Mouse (Mus musculus): ENCODE data around the gene Spats1. TPM values are rescaled to one million over a fixed set of nuclear protein-coding genes. Genes with fewer than 3 reads are reported as not detected.
"Not testable (repeated sequence)": the region's sequence is repeated elsewhere in the genome, so short reads cannot be mapped to it uniquely, and the experiment has no call there.

The Spats1 gene
- polyA plus RNA-seq, 1 experiment from 2014 or later = 0.98 TPM

GRCm38 (mm10) chr17:45433419-45434261 is 41.6 kb downstream of the Spats1 start, which contains the start of gene Cdc5l:
Cdc5l (minus strand) TSS chr17:45433737.
- peak; percentile 99 for ATAC-seq (ENCODE audit: low FRiP score, low read depth)
- Histone ChIP-seq H3K9me3 (no peaks in the 10 kb centered on the region), H3K4me3 (peak within 1 kb of the TSS; percentile 69), H3K36me3 (peaks cover 16% of the 10 kb centered on the region), H3K27me3 (no peaks in the 10 kb centered on the region), H3K4me1 (peaks cover 24% of the 10 kb centered on the region), H3K4me2 (replicated peaks) (peak within 1 kb of the TSS; percentile 84), H3K9ac (peak within 1 kb of the TSS; percentile 90), H3K27ac (peak within 1 kb of the TSS; percentile 95)
- under 1% methylated on average over 73 of the region's 73 CpGs for WGBS

- Histone ChIP-seq H3K27me3 (no peaks in the 10 kb centered on the region), H3K9me3 (no peaks in the 10 kb centered on the region), H3K9ac (peak overlapping the region; percentile 90), H3K4me3 (peak overlapping the region; percentile 69), H3K27ac (peak overlapping the region; percentile 95), H3K36me3 (peaks cover 14% of the 10 kb centered on the region), H3K4me1 (peaks cover 24% of the 10 kb centered on the region), H3K4me2 (replicated peaks) (peak overlapping the region; percentile 84)
- under 1% methylated on average over 62 of the region's 62 CpGs for WGBS
- ATAC-seq (ENCODE audit: low FRiP score, low read depth) = peak; percentile 79
These were observed 42.4 kb downstream of the Spats1 start for GRCm38 (mm10) chr17:45432706-45433398.

- peaks cover 24% of the 10 kb centered on the region for H3K4me1 ChIP-seq
- H3K9me3 ChIP-seq = no peaks in the 10 kb centered on the region
- WGBS = 74% methylated on average over 3 of the region's 3 CpGs
- H3K27me3 ChIP-seq = no peaks in the 10 kb centered on the region
- no peak for ATAC-seq (ENCODE audit: low FRiP score, low read depth)
- H3K9ac ChIP-seq = peak overlapping the region; percentile 90
- H3K4me2 ChIP-seq (replicated peaks) = peak overlapping the region; percentile 84
- peaks cover 17% of the 10 kb centered on the region for H3K36me3 ChIP-seq
- H3K4me3 ChIP-seq = peak overlapping the region; percentile 69
- H3K27ac ChIP-seq = no peak overlapping the region
These were observed 43.2 kb downstream of the Spats1 start for GRCm38 (mm10) chr17:45432007-45432406.

GRCm38 (mm10) chr17:45417387-45417786 is 57.8 kb downstream of the Spats1 start:
- Histone ChIP-seq H3K4me2 (replicated peaks) (no peak overlapping the region), H3K9me3 (no peaks in the 10 kb centered on the region), H3K9ac (no peak overlapping the region), H3K36me3 (peaks cover 74% of the 10 kb centered on the region), H3K27ac (no peak overlapping the region), H3K4me1 (no peaks in the 10 kb centered on the region), H3K27me3 (no peaks in the 10 kb centered on the region), H3K4me3 (no peak overlapping the region)
- ATAC-seq (ENCODE audit: low FRiP score, low read depth) = no peak
- WGBS = 69% methylated on average over 2 of the region's 2 CpGs

GRCm38 (mm10) chr17:45411617-45412016 is 63.6 kb downstream of the Spats1 start:
- H3K4me3 ChIP-seq; H3K9ac ChIP-seq; H3K4me2 ChIP-seq (replicated peaks); H3K27me3 ChIP-seq; H3K27ac ChIP-seq; H3K4me1 ChIP-seq; ATAC-seq (ENCODE audit: low FRiP score, low read depth); H3K9me3 ChIP-seq: not testable (repeated sequence)
- peaks cover 87% of the 10 kb centered on the region for H3K36me3 ChIP-seq
- WGBS = 91% methylated on average over 2 of the region's 2 CpGs

GRCm38 (mm10) chr17:45408719-45409118 is 66.5 kb downstream of the Spats1 start:
- Histone ChIP-seq H3K27me3 (no peaks in the 10 kb centered on the region), H3K4me3 (no peak overlapping the region), H3K36me3 (peaks cover 89% of the 10 kb centered on the region), H3K9ac (no peak overlapping the region), H3K4me1 (no peaks in the 10 kb centered on the region), H3K9me3 (no peaks in the 10 kb centered on the region), H3K27ac (no peak overlapping the region), H3K4me2 (replicated peaks) (no peak overlapping the region)
- 95% methylated on average over 2 of the region's 2 CpGs for WGBS
- no peak for ATAC-seq (ENCODE audit: low FRiP score, low read depth)

GRCm38 (mm10) chr17:45406281-45406680 is 68.9 kb downstream of the Spats1 start:
- H3K4me3 ChIP-seq = no peak overlapping the region
- H3K9me3 ChIP-seq = no peaks in the 10 kb centered on the region
- peaks cover 14% of the 10 kb centered on the region for H3K4me1 ChIP-seq
- peaks cover 68% of the 10 kb centered on the region for H3K36me3 ChIP-seq
- no peak for ATAC-seq (ENCODE audit: low FRiP score, low read depth)
- WGBS = 96% methylated on average over 10 of the region's 10 CpGs
- no peak overlapping the region for H3K4me2 ChIP-seq (replicated peaks)
- no peak overlapping the region for H3K9ac ChIP-seq
- no peaks in the 10 kb centered on the region for H3K27me3 ChIP-seq
- no peak overlapping the region for H3K27ac ChIP-seq

- H3K27me3 ChIP-seq = no peaks in the 10 kb centered on the region
- H3K4me3 ChIP-seq = no peak overlapping the region
- 2% methylated on average over 3 of the region's 3 CpGs for WGBS
- H3K27ac ChIP-seq = no peak overlapping the region
- H3K36me3 ChIP-seq = peaks cover 53% of the 10 kb centered on the region
- H3K9ac ChIP-seq = no peak overlapping the region
- no peak for ATAC-seq (ENCODE audit: low FRiP score, low read depth)
- H3K9me3 ChIP-seq = no peaks in the 10 kb centered on the region
- H3K4me2 ChIP-seq (replicated peaks) = no peak overlapping the region
- peaks cover 36% of the 10 kb centered on the region for H3K4me1 ChIP-seq
These were observed 72.0 kb downstream of the Spats1 start for GRCm38 (mm10) chr17:45403207-45403606.

- peaks cover 36% of the 10 kb centered on the region for H3K4me1 ChIP-seq
- H3K9me3 ChIP-seq = no peaks in the 10 kb centered on the region
- no peak for ATAC-seq (ENCODE audit: low FRiP score, low read depth)
- no peak overlapping the region for H3K4me3 ChIP-seq
- no peak overlapping the region for H3K9ac ChIP-seq
- peaks cover 56% of the 10 kb centered on the region for H3K36me3 ChIP-seq
- H3K4me2 ChIP-seq (replicated peaks) = no peak overlapping the region
- H3K27me3 ChIP-seq = no peaks in the 10 kb centered on the region
- H3K27ac ChIP-seq = no peak overlapping the region
- WGBS = 55% methylated on average over 3 of the region's 3 CpGs
These were observed 72.6 kb downstream of the Spats1 start for GRCm38 (mm10) chr17:45402601-45403000.

GRCm38 (mm10) chr17:45402126-45402525 is 73.1 kb downstream of the Spats1 start:
- Histone ChIP-seq H3K36me3 (peaks cover 52% of the 10 kb centered on the region), H3K9me3 (no peaks in the 10 kb centered on the region), H3K27me3 (no peaks in the 10 kb centered on the region), H3K9ac (no peak overlapping the region), H3K4me3 (no peak overlapping the region), H3K27ac (no peak overlapping the region), H3K4me1 (peaks cover 36% of the 10 kb centered on the region), H3K4me2 (replicated peaks) (no peak overlapping the region)
- WGBS = 97% methylated on average over 1 of the region's 1 CpGs
- no peak for ATAC-seq (ENCODE audit: low FRiP score, low read depth)

- no peak overlapping the region for H3K27ac ChIP-seq
- 81% methylated on average over 5 of the region's 5 CpGs for WGBS
These were observed 73.9 kb downstream of the Spats1 start for GRCm38 (mm10) chr17:45401126-45401905.

GRCm38 (mm10) chr17:45398021-45398420 is 77.2 kb downstream of the Spats1 start:
- WGBS = 97% methylated on average over 2 of the region's 2 CpGs
- Histone ChIP-seq H3K36me3 (peaks cover 36% of the 10 kb centered on the region), H3K27ac (no peak overlapping the region), H3K9ac (no peak overlapping the region), H3K9me3 (no peaks in the 10 kb centered on the region), H3K4me1 (peaks cover 40% of the 10 kb centered on the region), H3K27me3 (peaks cover 3% of the 10 kb centered on the region; the same call in 1 of the 2 replicates), H3K4me2 (replicated peaks) (no peak overlapping the region), H3K4me3 (no peak overlapping the region)
- ATAC-seq (ENCODE audit: low FRiP score, low read depth) = no peak

More at GRCm38 (mm10) chr17:45401126-45401905, 73.9 kb downstream of the Spats1 start:
- peaks cover 40% of the 10 kb centered on the region for H3K4me1 ChIP-seq
- ATAC-seq (ENCODE audit: low FRiP score, low read depth) = no peak
- H3K9me3 ChIP-seq = no peaks in the 10 kb centered on the region
- no peak overlapping the region for H3K9ac ChIP-seq
- H3K4me2 ChIP-seq (replicated peaks) = no peak overlapping the region
- no peak overlapping the region for H3K4me3 ChIP-seq
- no peaks in the 10 kb centered on the region for H3K27me3 ChIP-seq
- H3K36me3 ChIP-seq = peaks cover 44% of the 10 kb centered on the region

Data from limb, embryonic 13.5 days (tissue).